Mouse (Mus musculus) ES-Bruce4 (cell line): ENCODE results near the gene Kdelc1. TPM values are rescaled to one million over a fixed set of nuclear protein-coding genes. Genes with fewer than 3 reads are reported as not detected.

Experiments
- H3K27ac ChIP-seq: 2 replicates; pipeline ENCODE4 v1.5.1; 2012; ENCODE audit warnings: low read length, inconsistent platforms; ENCODE audit not compliant: insufficient read depth
- H3K27me3 ChIP-seq: 2 replicates; pipeline ENCODE4 v1.6.1; 2012; ENCODE audit warnings: mild to moderate bottlenecking, low read length, inconsistent platforms; ENCODE audit not compliant: control insufficient read depth, poor library complexity, insufficient read depth, severe bottlenecking
- H3K36me3 ChIP-seq: 2 replicates; pipeline ENCODE4 v1.6.1; 2012; ENCODE audit warnings: inconsistent platforms, mild to moderate bottlenecking, low read length, moderate library complexity; ENCODE audit not compliant: control insufficient read depth, poor library complexity, insufficient read depth, severe bottlenecking
- H3K4me1 ChIP-seq: one replicate; pipeline ENCODE4 v1.8.1; 2011; ENCODE audit warnings: low read length; ENCODE audit not compliant: control insufficient read depth, insufficient read depth
- H3K4me3 ChIP-seq: 2 replicates; pipeline ENCODE4 v1.5.1; 2011; ENCODE audit warnings: low read depth, mild to moderate bottlenecking, low read length
- H3K9ac ChIP-seq: 2 replicates; pipeline ENCODE4 v1.6.1; 2012; ENCODE audit warnings: low read depth, mild to moderate bottlenecking, inconsistent platforms; ENCODE audit not compliant: poor library complexity, severe bottlenecking
- H3K9me3 ChIP-seq: replicated peaks from 2 replicates; pipeline ENCODE4 v1.6.1; 2012; ENCODE audit warnings: mild to moderate bottlenecking, low read length, inconsistent platforms; ENCODE audit not compliant: control insufficient read depth, poor library complexity, insufficient read depth, severe bottlenecking
- CTCF ChIP-seq: IDR thresholded peaks from one replicate; pipeline ENCODE4 v1.8.1; 2011; ENCODE audit warnings: low read depth, low read length
- EP300 ChIP-seq: IDR thresholded peaks from 2 replicates; pipeline ENCODE4 v1.6.1; 2011; ENCODE audit warnings: low read depth, low read length; ENCODE audit not compliant: insufficient read depth
- POLR2A ChIP-seq: IDR thresholded peaks from one replicate; pipeline ENCODE4 v1.8.1; 2011; ENCODE audit warnings: low read length; ENCODE audit not compliant: insufficient read depth
- polyA plus RNA-seq: library from polyadenylated mRNA; stranded (reverse); fragments of >200 nt; gene quantifications from 2 replicates; pipeline ENCODE4 v1.2.4, GENCODE M21; 2011; ENCODE audit warnings: low read depth; ENCODE audit not compliant: missing spikeins, insufficient read depth, insufficient read length

The Kdelc1 gene
- polyA plus RNA-seq, result 31.5 and 31.6 TPM in 2 replicates

- Histone ChIP-seq H3K9ac (peak within 1 kb of the TSS; percentile 74), H3K27ac (peak within 1 kb of the TSS; percentile 25), H3K27me3 (no peaks in the 10 kb centered on the region), H3K36me3 (peaks cover 15% of the 10 kb centered on the region), H3K9me3 (no peaks in the 10 kb centered on the region), H3K4me3 (peak within 1 kb of the TSS; percentile 96), H3K4me1 (no peaks in the 10 kb centered on the region)
- no peak for TF ChIP-seq EP300
- peak; percentile 35 for TF ChIP-seq POLR2A
- no peak for TF ChIP-seq CTCF
Observed at GRCm38 (mm10) chr1:44118239-44119054, at the start of gene Kdelc1, which contains the start of gene Bivm. Kdelc1 (minus strand) TSS chr1:44118808. Bivm (plus strand) TSS chr1:44118957.

GRCm38 (mm10) chr1:44167859-44168383, 49.3 kb upstream of the Kdelc1 start:
- TF ChIP-seq POLR2A (no peak), CTCF (no peak), EP300 (no peak)
- Histone ChIP-seq H3K4me1 (no peaks in the 10 kb centered on the region), H3K9ac (no peak overlapping the region), H3K27ac (no peak overlapping the region), H3K9me3 (no peaks in the 10 kb centered on the region), H3K4me3 (no peak overlapping the region), H3K36me3 (peaks cover 25% of the 10 kb centered on the region), H3K27me3 (no peaks in the 10 kb centered on the region)

GRCm38 (mm10) chr1:44162389-44162788, 43.8 kb upstream of the Kdelc1 start:
- H3K9me3 ChIP-seq, result no peaks in the 10 kb centered on the region
- TF ChIP-seq EP300 (no peak), POLR2A (no peak), CTCF (no peak)
- H3K27ac ChIP-seq, result no peak overlapping the region
- peaks cover 52% of the 10 kb centered on the region for H3K36me3 ChIP-seq
- no peaks in the 10 kb centered on the region for H3K27me3 ChIP-seq
- no peaks in the 10 kb centered on the region for H3K4me1 ChIP-seq
- H3K9ac ChIP-seq, result no peak overlapping the region
- H3K4me3 ChIP-seq, result no peak overlapping the region

- Histone ChIP-seq H3K27ac (no peak overlapping the region), H3K27me3 (no peaks in the 10 kb centered on the region), H3K4me3 (no peak overlapping the region), H3K36me3 (peaks cover 47% of the 10 kb centered on the region), H3K9ac (no peak overlapping the region), H3K9me3 (no peaks in the 10 kb centered on the region), H3K4me1 (no peaks in the 10 kb centered on the region)
- TF ChIP-seq CTCF (no peak), POLR2A (no peak), EP300 (no peak)
Observed at GRCm38 (mm10) chr1:44161818-44162217, 43.2 kb upstream of the Kdelc1 start.

GRCm38 (mm10) chr1:44158317-44158716, 39.7 kb upstream of the Kdelc1 start:
- Histone ChIP-seq H3K9me3 (no peaks in the 10 kb centered on the region), H3K36me3 (peaks cover 37% of the 10 kb centered on the region), H3K27ac (no peak overlapping the region), H3K4me1 (no peaks in the 10 kb centered on the region), H3K27me3 (no peaks in the 10 kb centered on the region), H3K9ac (no peak overlapping the region), H3K4me3 (no peak overlapping the region)
- no peak for TF ChIP-seq CTCF

GRCm38 (mm10) chr1:44155287-44155686, 36.7 kb upstream of the Kdelc1 start:
- TF ChIP-seq CTCF, result no peak
- TF ChIP-seq EP300, result no peak
- TF ChIP-seq POLR2A, result no peak
- no peaks in the 10 kb centered on the region for H3K4me1 ChIP-seq
- H3K27me3 ChIP-seq, result no peaks in the 10 kb centered on the region
- no peak overlapping the region for H3K27ac ChIP-seq
- H3K4me3 ChIP-seq, result no peak overlapping the region
- no peaks in the 10 kb centered on the region; the same call in 1 of the 2 replicates for H3K9me3 ChIP-seq
- H3K36me3 ChIP-seq, result peaks cover 17% of the 10 kb centered on the region
- H3K9ac ChIP-seq, result no peak overlapping the region
